Mouse (Mus musculus): Measurements from ENCODE around the gene Chsy1. TPM values are rescaled to one million over a fixed set of nuclear protein-coding genes. Genes with fewer than 3 reads are reported as not detected.
A peak's percentile ranks its signal among the peaks of the same experiment; 100 is the strongest.

The Chsy1 gene
- polyA plus RNA-seq, 1 experiment from 2014 or later: 29.0 TPM

- no peak overlapping the region for H3K27ac ChIP-seq (ENCODE audit: low read depth)
- no peaks in the 10 kb centered on the region for H3K9me3 ChIP-seq (ENCODE audit: low read depth, low read length)
- no peak overlapping the region for H3K4me3 ChIP-seq (ENCODE audit: low read depth, low read length)
- DNase-seq: no peak
- H3K9ac ChIP-seq: no peak overlapping the region
- peaks cover 7% of the 10 kb centered on the region; the same call in 1 of the 2 replicates for H3K36me3 ChIP-seq (ENCODE audit: insufficient read depth)
- H3K4me2 ChIP-seq: no peak overlapping the region
- ATAC-seq (ENCODE audit: insufficient read depth): no peak
- TF ChIP-seq CTCF (IDR thresholded peaks at IDR 0.05; ENCODE audit: low read depth): no peak
- H3K4me1 ChIP-seq (ENCODE audit: insufficient read depth): no peaks in the 10 kb centered on the region
- WGBS: 92% methylated on average over 3 of the region's 3 CpGs
- no peaks in the 10 kb centered on the region for H3K27me3 ChIP-seq (ENCODE audit: insufficient read depth, low read length)
Measured at GRCm38 (mm10) chr7:66147816-66148215, 38.5 kb downstream of the Chsy1 start.

GRCm38 (mm10) chr7:66149506-66149905, 40.2 kb downstream of the Chsy1 start:
- Histone ChIP-seq H3K9ac (no peak overlapping the region), H3K27me3 (ENCODE audit: insufficient read depth, low read length) (no peaks in the 10 kb centered on the region), H3K36me3 (ENCODE audit: insufficient read depth) (peaks cover 16% of the 10 kb centered on the region; the same call in 1 of the 2 replicates), H3K4me2 (no peak overlapping the region), H3K4me1 (ENCODE audit: insufficient read depth) (no peaks in the 10 kb centered on the region), H3K27ac (ENCODE audit: low read depth) (no peak overlapping the region), H3K4me3 (ENCODE audit: low read depth, low read length) (no peak overlapping the region), H3K9me3 (ENCODE audit: low read depth, low read length) (no peaks in the 10 kb centered on the region)
- ATAC-seq (ENCODE audit: insufficient read depth) (no peak), DNase-seq (peak; percentile 30)
- no peak for TF ChIP-seq CTCF (IDR thresholded peaks at IDR 0.05; ENCODE audit: low read depth)
- WGBS: 76% methylated on average over 8 of the region's 8 CpGs

- H3K4me1 ChIP-seq (ENCODE audit: insufficient read depth): no peaks in the 10 kb centered on the region
- TF ChIP-seq CTCF (IDR thresholded peaks at IDR 0.05; ENCODE audit: low read depth): no peak
- no peak overlapping the region for H3K4me2 ChIP-seq
- H3K9ac ChIP-seq: no peak overlapping the region
- H3K4me3 ChIP-seq (ENCODE audit: low read depth, low read length): no peak overlapping the region
- WGBS: 65% methylated on average over 3 of the region's 3 CpGs
- H3K27me3 ChIP-seq (ENCODE audit: insufficient read depth, low read length): no peaks in the 10 kb centered on the region
- no peaks in the 10 kb centered on the region for H3K9me3 ChIP-seq (ENCODE audit: low read depth, low read length)
- peaks cover 14% of the 10 kb centered on the region; the same call in 1 of the 2 replicates for H3K36me3 ChIP-seq (ENCODE audit: insufficient read depth)
- ATAC-seq (ENCODE audit: insufficient read depth) (no peak), DNase-seq (no peak)
- no peak overlapping the region for H3K27ac ChIP-seq (ENCODE audit: low read depth)
Measured at GRCm38 (mm10) chr7:66150411-66150810, 41.1 kb downstream of the Chsy1 start.

GRCm38 (mm10) chr7:66157413-66157812, 48.1 kb downstream of the Chsy1 start:
- no peak overlapping the region for H3K9ac ChIP-seq
- no peaks in the 10 kb centered on the region for H3K4me1 ChIP-seq (ENCODE audit: insufficient read depth)
- peaks cover 13% of the 10 kb centered on the region; the same call in 1 of the 2 replicates for H3K36me3 ChIP-seq (ENCODE audit: insufficient read depth)
- H3K9me3 ChIP-seq (ENCODE audit: low read depth, low read length): no peaks in the 10 kb centered on the region
- TF ChIP-seq CTCF (IDR thresholded peaks at IDR 0.05; ENCODE audit: low read depth): no peak
- WGBS: 39% methylated on average over 9 of the region's 9 CpGs
- no peaks in the 10 kb centered on the region for H3K27me3 ChIP-seq (ENCODE audit: insufficient read depth, low read length)
- H3K27ac ChIP-seq (ENCODE audit: low read depth): no peak overlapping the region
- H3K4me3 ChIP-seq (ENCODE audit: low read depth, low read length): no peak overlapping the region
- no peak overlapping the region for H3K4me2 ChIP-seq
- no peak for ATAC-seq (ENCODE audit: insufficient read depth)
- peak; percentile 24 for DNase-seq

GRCm38 (mm10) chr7:66157861-66158415, 48.6 kb downstream of the Chsy1 start:
- no peak overlapping the region for H3K27ac ChIP-seq (ENCODE audit: low read depth)
- ATAC-seq (ENCODE audit: insufficient read depth) (no peak), DNase-seq (no peak)
- H3K36me3 ChIP-seq (ENCODE audit: insufficient read depth): peaks cover 14% of the 10 kb centered on the region; the same call in 1 of the 2 replicates
- H3K27me3 ChIP-seq (ENCODE audit: insufficient read depth, low read length): no peaks in the 10 kb centered on the region
- no peaks in the 10 kb centered on the region for H3K4me1 ChIP-seq (ENCODE audit: insufficient read depth)
- 85% methylated on average over 4 of the region's 4 CpGs for WGBS
- no peak for TF ChIP-seq CTCF (IDR thresholded peaks at IDR 0.05; ENCODE audit: low read depth)
- H3K9me3 ChIP-seq (ENCODE audit: low read depth, low read length): no peaks in the 10 kb centered on the region
- no peak overlapping the region for H3K9ac ChIP-seq
- H3K4me3 ChIP-seq (ENCODE audit: low read depth, low read length): no peak overlapping the region
- no peak overlapping the region for H3K4me2 ChIP-seq

- Histone ChIP-seq H3K27ac (ENCODE audit: low read depth) (no peak overlapping the region), H3K4me1 (ENCODE audit: insufficient read depth) (no peaks in the 10 kb centered on the region), H3K36me3 (ENCODE audit: insufficient read depth) (0 out of 2 replicates have a peak, but pooled peaks cover 8% of the 10 kb centered on the region), H3K4me2 (no peak overlapping the region), H3K4me3 (ENCODE audit: low read depth, low read length) (no peak overlapping the region), H3K27me3 (ENCODE audit: insufficient read depth, low read length) (no peaks in the 10 kb centered on the region), H3K9me3 (ENCODE audit: low read depth, low read length) (no peaks in the 10 kb centered on the region), H3K9ac (no peak overlapping the region)
- DNase-seq (no peak), ATAC-seq (ENCODE audit: insufficient read depth) (no peak)
- TF ChIP-seq CTCF (IDR thresholded peaks at IDR 0.05; ENCODE audit: low read depth): no peak
- 72% methylated on average over 9 of the region's 9 CpGs for WGBS
Measured at GRCm38 (mm10) chr7:66158616-66159129, 49.4 kb downstream of the Chsy1 start.

GRCm38 (mm10) chr7:66159961-66160360, 50.6 kb downstream of the Chsy1 start:
- Histone ChIP-seq H3K27ac (ENCODE audit: low read depth) (no peak overlapping the region), H3K4me1 (ENCODE audit: insufficient read depth) (peaks cover 5% of the 10 kb centered on the region), H3K4me2 (no peak overlapping the region), H3K9ac (no peak overlapping the region), H3K9me3 (ENCODE audit: low read depth, low read length) (no peaks in the 10 kb centered on the region), H3K4me3 (ENCODE audit: low read depth, low read length) (no peak overlapping the region), H3K36me3 (ENCODE audit: insufficient read depth) (0 out of 2 replicates have a peak, but pooled peaks cover 5% of the 10 kb centered on the region), H3K27me3 (ENCODE audit: insufficient read depth, low read length) (no peaks in the 10 kb centered on the region)
- no peak for TF ChIP-seq CTCF (IDR thresholded peaks at IDR 0.05; ENCODE audit: low read depth)
- WGBS: 82% methylated on average over 5 of the region's 5 CpGs
- ATAC-seq (ENCODE audit: insufficient read depth) (no peak), DNase-seq (no peak)
